Mouse (Mus musculus) WW6 (cell line): ENCODE data around the gene Secisbp2l.

ENCODE experiments used
- DNase-seq: peaks from one replicate; pipeline ENCODE4 v3.0.0-alpha.2; 2013; ENCODE audit warnings: low read depth, low spot score

Gene Secisbp2l

DNA sequence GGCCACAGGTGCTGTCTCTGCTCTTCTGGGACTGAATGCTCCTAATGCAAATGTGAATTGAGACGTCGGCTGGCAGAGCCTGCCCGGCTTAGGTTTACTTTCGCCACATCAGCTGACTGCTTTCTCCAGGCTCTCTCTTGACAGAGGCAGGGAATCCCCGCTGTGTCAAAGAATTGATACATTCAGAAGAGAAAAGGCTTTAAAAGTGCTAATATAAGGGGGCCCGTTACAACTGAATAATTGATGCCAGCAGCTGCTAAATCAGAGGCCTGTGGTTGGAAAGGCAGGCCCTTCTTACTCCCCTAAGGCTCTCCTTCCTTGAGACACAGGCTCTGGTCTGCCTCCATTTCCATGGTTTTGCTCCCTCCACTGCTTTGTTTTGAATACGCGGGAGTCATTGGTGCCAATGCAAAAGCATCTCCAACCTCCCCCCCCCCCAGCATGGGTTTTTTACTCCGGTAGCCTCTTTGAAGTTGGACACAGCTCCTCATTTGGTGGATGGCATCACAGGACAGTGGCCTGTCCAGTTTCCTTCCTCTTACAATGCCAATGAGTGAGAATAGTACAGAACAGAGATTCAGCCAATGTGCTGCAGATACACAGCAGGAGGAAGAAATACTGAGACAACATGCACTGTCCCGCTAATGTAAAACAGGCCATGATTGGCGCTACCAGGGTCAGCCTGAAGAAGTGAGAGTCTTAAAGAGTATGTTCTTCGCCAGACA is 77.6 kb downstream of the Secisbp2l start:
- DNase-seq = no peak

- no peak for DNase-seq
Observed at GRCm38 (mm10) chr2:125702851-125703250, 79.8 kb downstream of the Secisbp2l start.

- no peak for DNase-seq
Observed at GRCm38 (mm10) chr2:125701606-125702005, 81.1 kb downstream of the Secisbp2l start.

DNA sequence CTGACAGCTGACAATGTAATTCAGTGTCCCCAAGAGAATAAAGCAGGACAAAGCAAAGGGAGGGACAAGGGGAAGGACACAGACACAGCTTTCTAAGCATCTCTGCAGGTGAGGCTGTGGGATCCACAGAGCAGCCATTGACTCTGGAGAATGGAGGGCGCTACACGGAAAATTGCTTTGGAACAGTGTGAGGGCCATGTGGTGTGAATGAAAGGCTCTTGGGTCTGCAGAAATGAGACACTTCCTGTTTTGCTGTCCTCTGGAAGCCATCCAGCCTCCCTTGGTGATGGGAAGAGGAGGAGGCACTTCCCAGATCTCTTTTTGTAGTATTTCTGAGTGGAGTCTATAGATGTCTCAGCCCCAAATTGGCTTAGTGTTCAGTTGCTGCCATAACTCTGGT is 86.5 kb downstream of the Secisbp2l start:
- DNase-seq = no peak

DNA sequence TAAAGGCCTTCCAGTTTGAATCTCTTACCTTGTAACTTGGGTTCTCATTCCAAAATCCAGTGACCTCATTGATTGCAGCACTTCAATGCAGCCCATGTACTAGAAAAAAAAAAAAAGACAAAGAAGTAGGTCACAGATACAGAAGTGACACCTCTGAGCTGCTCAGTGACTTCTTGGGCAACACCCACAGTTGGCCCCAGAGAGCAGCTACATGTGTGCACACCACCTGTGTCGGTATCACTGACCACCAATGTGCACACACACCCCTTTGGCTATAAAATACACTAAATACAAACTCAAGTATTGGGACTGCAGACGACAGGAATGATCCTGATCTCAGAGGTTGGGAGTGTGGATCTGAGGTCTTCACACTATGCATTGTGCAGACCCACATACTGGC is 87.9 kb downstream of the Secisbp2l start:
- no peak for DNase-seq

DNA sequence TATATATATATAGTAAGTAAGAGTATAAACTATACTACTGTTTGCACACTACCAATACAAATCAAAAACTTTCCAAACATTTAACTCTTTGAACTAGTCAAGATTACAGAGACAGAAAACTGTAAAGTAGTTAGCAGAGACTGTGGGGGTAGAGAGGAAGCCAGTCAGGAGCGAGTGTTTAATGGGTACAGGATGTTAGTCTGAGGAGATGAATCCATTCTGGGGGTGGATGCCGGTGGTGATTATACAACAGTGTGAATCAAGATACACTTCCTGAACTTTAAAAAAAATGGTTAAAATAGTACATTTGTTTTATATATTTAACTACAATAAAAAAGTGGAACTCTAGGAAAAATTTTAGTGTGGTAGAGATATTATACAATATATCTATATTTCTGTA is 90.7 kb downstream of the Secisbp2l start:
- DNase-seq = no peak
